Mouse (Mus musculus) C2C12 (cell line): ENCODE measurements around the gene Rhof. TPM values are rescaled to one million over a fixed set of nuclear protein-coding genes. Genes with fewer than 3 reads are reported as not detected.

Experiments used
- H3K27me3 ChIP-seq: one replicate; pipeline ENCODE4 v1.6.1; 2011; ENCODE audit not compliant: control insufficient read depth, insufficient read depth, insufficient read length
- H3K36me3 ChIP-seq: one replicate; pipeline ENCODE4 v1.6.1; 2011; ENCODE audit not compliant: control insufficient read depth, insufficient read depth
- H3K4me3 ChIP-seq: one replicate; pipeline ENCODE4 v1.5.1; 2011; ENCODE audit warnings: mild to moderate bottlenecking, control low read depth; ENCODE audit not compliant: poor library complexity, insufficient read depth, severe bottlenecking
- H3K79me2 ChIP-seq: one replicate; pipeline ENCODE4 v1.6.1; 2011; ENCODE audit not compliant: control insufficient read depth, insufficient read depth
- H3K79me3 ChIP-seq: one replicate; pipeline ENCODE4 v1.6.1; 2011; ENCODE audit warnings: low read depth, control low read depth
- H3ac ChIP-seq: one replicate; pipeline ENCODE3; 2011; ENCODE audit warnings: low read depth; ENCODE audit not compliant: control insufficient read depth, insufficient read length
- CEBPB ChIP-seq: IDR thresholded peaks from one replicate; pipeline ENCODE4 v1.6.1; 2011; ENCODE audit warnings: low read depth, mild to moderate bottlenecking, control low read depth, moderate library complexity
- CTCF ChIP-seq: IDR thresholded peaks from one replicate; pipeline ENCODE4 v1.5.1; 2011; ENCODE audit not compliant: control insufficient read depth, insufficient read depth, insufficient read length
- FOSL1 ChIP-seq: IDR thresholded peaks from one replicate; pipeline ENCODE4 v1.8.0; 2011; ENCODE audit warnings: mild to moderate bottlenecking, low read length; ENCODE audit not compliant: poor library complexity, insufficient read depth, severe bottlenecking
- MAX ChIP-seq: IDR thresholded peaks from one replicate; pipeline ENCODE4 v1.6.1; 2011; ENCODE audit warnings: mild to moderate bottlenecking, control low read depth
- MYOD1 ChIP-seq: IDR thresholded peaks from one replicate; pipeline ENCODE4 v1.6.1; 2011; ENCODE audit warnings: low read depth; ENCODE audit not compliant: control insufficient read depth, insufficient read length
- MYOG ChIP-seq: IDR thresholded peaks from one replicate; pipeline ENCODE4 v1.6.1; 2011; ENCODE audit not compliant: control insufficient read depth, insufficient read length; ENCODE audit errors: extremely low read depth
- USF1 ChIP-seq: IDR thresholded peaks from one replicate; pipeline ENCODE4 v1.6.1; 2011; ENCODE audit warnings: low read depth, mild to moderate bottlenecking, control low read depth, moderate library complexity
- polyA plus RNA-seq: library from polyadenylated mRNA; unstranded; fragments of >200 nt; fragmentation: generic; extraction: Trizol; gene quantifications from one replicate; pipeline ENCODE4 v1.2.1, GENCODE M21; 2012; ENCODE audit warnings: missing spikeins

Gene Rhof
- polyA plus RNA-seq, 1 experiment = 1.9 TPM

- Histone ChIP-seq H3K27me3 (no peaks in the 10 kb centered on the region), H3ac (peak overlapping the region; percentile 19), H3K4me3 (no peak overlapping the region), H3K36me3 (peaks cover 26% of the 10 kb centered on the region), H3K79me2 (peaks cover 79% of the 10 kb centered on the region), H3K79me3 (peaks cover 33% of the 10 kb centered on the region)
- no peak for TF ChIP-seq FOSL1
- TF ChIP-seq CEBPB = no peak
- TF ChIP-seq MAX = no peak
- TF ChIP-seq MYOG = no peak
- no peak for TF ChIP-seq CTCF
- no peak for TF ChIP-seq MYOD1
- no peak for TF ChIP-seq USF1
Observed at GRCm38 (mm10) chr5:123144746-123145590, 12.5 kb upstream of the Rhof start.

- no peaks in the 10 kb centered on the region for H3K27me3 ChIP-seq
- peak overlapping the region; percentile 27 for H3ac ChIP-seq
- H3K79me2 ChIP-seq = peaks cover 79% of the 10 kb centered on the region
- TF ChIP-seq MYOG (no peak), FOSL1 (no peak), MAX (no peak), CTCF (no peak), MYOD1 (no peak), CEBPB (no peak), USF1 (no peak)
- H3K79me3 ChIP-seq = peaks cover 38% of the 10 kb centered on the region
- H3K36me3 ChIP-seq = peaks cover 25% of the 10 kb centered on the region
- peak overlapping the region; percentile 56 for H3K4me3 ChIP-seq
Observed at GRCm38 (mm10) chr5:123143971-123144745, 11.7 kb upstream of the Rhof start.

- Histone ChIP-seq H3ac (peak overlapping the region; percentile 93), H3K4me3 (peak overlapping the region; percentile 56), H3K79me2 (peaks cover 76% of the 10 kb centered on the region)
Observed at GRCm38 (mm10) chr5:123143251-123143970, 10.9 kb upstream of the Rhof start.

GRCm38 (mm10) chr5:123142161-123143157, 10.0 kb upstream of the Rhof start, which contains the start of gene Setd1b:
Gene Setd1b (plus strand): TSS chr5:123142193.
- no peaks in the 10 kb centered on the region for H3K27me3 ChIP-seq
- H3K36me3 ChIP-seq = peaks cover 11% of the 10 kb centered on the region
- peak within 1 kb of the TSS; percentile 93 for H3ac ChIP-seq
- peaks cover 77% of the 10 kb centered on the region for H3K79me2 ChIP-seq
- H3K79me3 ChIP-seq = peaks cover 33% of the 10 kb centered on the region
- TF ChIP-seq CEBPB (no peak), CTCF (no peak), MYOD1 (no peak), MAX (no peak), FOSL1 (no peak), USF1 (no peak), MYOG (no peak)
- peak within 1 kb of the TSS; percentile 56 for H3K4me3 ChIP-seq

More at GRCm38 (mm10) chr5:123143251-123143970, 10.9 kb upstream of the Rhof start:
- no peaks in the 10 kb centered on the region for H3K27me3 ChIP-seq
- H3K79me3 ChIP-seq = peaks cover 33% of the 10 kb centered on the region
- peaks cover 19% of the 10 kb centered on the region for H3K36me3 ChIP-seq
- TF ChIP-seq MAX (no peak), CTCF (no peak), MYOG (no peak), MYOD1 (no peak), FOSL1 (no peak), CEBPB (no peak), USF1 (no peak)
